Mouse (Mus musculus): ENCODE measurements at regions not wholly inside any gene's neighbourhood (a gene's known extent, or its start where the extent isn't known, plus 50 kb on each side); places are given as distances from the start of the nearest gene placed in this dataset.

- TF ChIP-seq MYC (IDR thresholded peaks at IDR 0.05; ENCODE audit: low read depth, low read length) (no peak), POLR2AphosphoS2 (IDR thresholded peaks at IDR 0.05; ENCODE audit: low read length) (no peak), POLR2A (IDR thresholded peaks at IDR 0.05; ENCODE audit: control insufficient read depth in 1 of 2, insufficient read depth in 1 of 2, low read depth in 1 of 2, low read length in 2 of 2, poor library complexity in 1 of 2) (no peak)
These were observed 678.1 kb downstream of the Kcna4 start for GRCm38 (mm10) chr2:107968526-107968925.
